Mouse (Mus musculus): ENCODE data around the gene C2cd5. TPM values are rescaled to one million over a fixed set of nuclear protein-coding genes. Genes with fewer than 3 reads are reported as not detected.
A peak's percentile ranks its signal among the peaks of the same experiment; 100 is the strongest.
"Not testable (repeated sequence)": the region's sequence is repeated elsewhere in the genome, so short reads cannot be mapped to it uniquely, and the experiment has no call there.

The C2cd5 gene
- polyA plus RNA-seq, 1 experiment from 2014 or later = 22.8 TPM

- WGBS = 65% methylated on average over 6 of the region's 6 CpGs
- H3K4me3 ChIP-seq (replicated peaks) = no peak overlapping the region
- no peak overlapping the region for H3K9ac ChIP-seq
- H3K9me3 ChIP-seq = no peaks in the 10 kb centered on the region
- no peak for ATAC-seq (ENCODE audit: insufficient read depth, low FRiP score, low read depth)
- H3K4me1 ChIP-seq = no peaks in the 10 kb centered on the region
- H3K27ac ChIP-seq = no peak overlapping the region
- H3K4me2 ChIP-seq = no peak overlapping the region
- no peaks in the 10 kb centered on the region for H3K27me3 ChIP-seq (replicated peaks)
- H3K36me3 ChIP-seq = no peaks in the 10 kb centered on the region
These were observed 111.7 kb downstream of the C2cd5 start for GRCm38 (mm10) chr6:142988231-142988630.

GRCm38 (mm10) chr6:142987616-142988015 is 112.3 kb downstream of the C2cd5 start:
- 68% methylated on average over 6 of the region's 6 CpGs for WGBS
- no peak for ATAC-seq (ENCODE audit: insufficient read depth, low FRiP score, low read depth)
- H3K9me3 ChIP-seq = no peaks in the 10 kb centered on the region

DNA sequence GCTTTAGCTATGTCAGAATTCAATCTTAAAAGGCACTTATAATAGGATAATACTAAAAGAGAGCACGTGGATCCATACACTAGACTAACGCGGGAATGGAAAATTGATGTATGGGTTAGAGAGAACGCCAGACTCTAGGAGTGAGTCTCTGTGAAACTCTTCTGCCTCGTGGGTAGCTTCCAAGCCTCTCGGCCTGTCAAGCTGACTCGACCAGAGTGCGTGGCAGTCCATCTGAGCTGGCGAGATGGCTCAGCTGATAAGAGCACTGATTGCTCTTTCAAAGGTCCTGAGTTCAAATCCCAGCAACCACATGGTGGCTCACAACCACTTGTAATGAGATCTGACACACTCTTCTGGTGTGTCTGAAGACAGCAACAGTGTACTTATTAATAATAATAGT is 113.2 kb downstream of the C2cd5 start:
- not testable (repeated sequence) for H3K4me3 ChIP-seq (replicated peaks); H3K27ac ChIP-seq; H3K27me3 ChIP-seq (replicated peaks); H3K9ac ChIP-seq; H3K4me1 ChIP-seq; H3K36me3 ChIP-seq; ATAC-seq (ENCODE audit: insufficient read depth, low FRiP score, low read depth); H3K9me3 ChIP-seq; H3K4me2 ChIP-seq
- 80% methylated on average over 9 of the region's 9 CpGs for WGBS

More at GRCm38 (mm10) chr6:142987616-142988015, 112.3 kb downstream of the C2cd5 start:
- Histone ChIP-seq H3K27me3 (replicated peaks) (no peaks in the 10 kb centered on the region), H3K4me1 (no peaks in the 10 kb centered on the region), H3K4me2 (no peak overlapping the region), H3K4me3 (replicated peaks) (no peak overlapping the region), H3K36me3 (no peaks in the 10 kb centered on the region), H3K9ac (no peak overlapping the region), H3K27ac (no peak overlapping the region)

DNA sequence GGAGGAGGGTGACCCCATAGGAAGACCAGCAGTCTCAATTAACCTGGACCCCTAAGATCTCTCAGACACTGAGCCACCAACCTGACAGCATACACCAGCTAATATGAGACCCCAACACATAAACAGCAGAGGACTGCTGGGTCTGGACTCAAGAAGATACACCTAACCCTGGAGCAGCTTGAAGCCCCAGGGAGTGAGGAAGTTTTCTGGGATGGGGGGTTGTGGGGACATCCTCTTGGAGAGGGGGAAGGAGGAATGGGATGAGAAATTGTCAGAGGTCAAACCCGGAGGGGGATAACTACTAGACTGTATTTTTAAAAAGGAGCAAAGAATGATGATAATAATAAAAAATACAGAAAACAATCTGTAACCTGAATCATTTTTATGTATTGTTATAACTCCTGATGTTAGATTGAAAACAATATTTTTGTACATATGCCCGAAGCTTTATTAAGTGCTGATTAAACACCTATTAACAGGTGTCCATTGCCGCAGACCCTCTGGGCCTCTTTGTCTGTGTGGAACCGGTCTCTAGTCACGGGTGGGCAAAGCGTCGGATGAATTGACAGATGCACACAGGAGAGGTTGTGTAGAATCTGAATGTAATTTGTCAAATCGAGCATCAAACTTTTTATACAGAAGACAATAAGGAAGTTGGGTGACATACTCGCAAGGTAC is 114.2 kb downstream of the C2cd5 start:
- not testable (repeated sequence) for H3K27me3 ChIP-seq (replicated peaks); ATAC-seq (ENCODE audit: insufficient read depth, low FRiP score, low read depth); H3K36me3 ChIP-seq; H3K4me2 ChIP-seq; H3K4me1 ChIP-seq; H3K9ac ChIP-seq; H3K9me3 ChIP-seq; H3K27ac ChIP-seq; H3K4me3 ChIP-seq (replicated peaks)
- WGBS = 86% methylated on average over 9 of the region's 9 CpGs

DNA sequence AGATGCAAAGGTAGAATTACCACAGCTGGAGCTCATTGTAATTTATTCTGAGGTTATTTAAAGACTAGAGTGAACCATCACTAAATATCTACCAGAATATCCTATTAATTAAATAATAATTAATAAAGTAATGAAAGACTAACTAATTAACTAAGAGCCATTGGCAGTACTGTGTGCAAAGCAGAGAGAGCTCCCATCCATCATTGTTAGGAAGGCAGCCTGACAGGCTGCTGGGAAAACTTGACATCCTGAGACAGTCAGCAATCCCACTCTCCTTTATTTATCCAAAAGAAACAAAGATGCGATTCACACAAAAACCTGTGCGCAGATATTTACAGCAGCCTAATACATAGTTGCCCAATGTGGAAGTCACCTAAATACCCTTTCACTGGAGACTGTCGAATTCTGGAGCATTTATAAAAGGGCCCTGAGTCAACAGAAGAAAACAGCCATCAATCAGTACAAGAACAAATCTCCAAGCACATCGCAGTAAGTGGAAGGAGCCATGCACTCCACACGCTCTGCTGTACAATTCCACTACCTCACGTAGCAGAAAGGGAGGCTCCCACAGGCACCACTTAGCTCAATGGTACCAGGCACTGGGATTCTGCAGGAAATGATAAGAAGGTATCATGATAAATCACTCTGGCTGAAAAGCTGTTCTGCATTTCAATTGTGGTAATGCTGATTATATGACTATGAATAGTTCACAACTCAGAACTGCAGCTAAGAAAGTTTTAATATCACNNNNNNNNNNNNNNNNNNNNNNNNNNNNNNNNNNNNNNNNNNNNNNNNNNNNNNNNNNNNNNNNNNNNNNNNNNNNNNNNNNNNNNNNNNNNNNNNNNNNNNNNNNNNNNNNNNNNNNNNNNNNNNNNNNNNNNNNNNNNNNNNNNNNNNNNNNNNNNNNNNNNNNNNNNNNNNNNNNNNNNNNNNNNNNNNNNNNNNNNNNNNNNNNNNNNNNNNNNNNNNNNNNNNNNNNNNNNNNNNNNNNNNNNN is 120.0 kb downstream of the C2cd5 start:
- H3K9me3 ChIP-seq = no peaks in the 10 kb centered on the region
- WGBS = 15% methylated on average over 6 of the region's 6 CpGs
- ATAC-seq (ENCODE audit: insufficient read depth, low FRiP score, low read depth) = peak; percentile 58; the same call in 1 of the 2 replicates

GRCm38 (mm10) chr6:142977221-142977620 is 122.7 kb downstream of the C2cd5 start:
- H3K9ac ChIP-seq = no peak overlapping the region
- H3K4me2 ChIP-seq = no peak overlapping the region
- no peak overlapping the region for H3K4me3 ChIP-seq (replicated peaks)
- ATAC-seq (ENCODE audit: insufficient read depth, low FRiP score, low read depth) = no peak
- no peaks in the 10 kb centered on the region for H3K9me3 ChIP-seq
- no peaks in the 10 kb centered on the region for H3K27me3 ChIP-seq (replicated peaks)
- H3K36me3 ChIP-seq = no peaks in the 10 kb centered on the region
- H3K4me1 ChIP-seq = no peaks in the 10 kb centered on the region
- WGBS = 48% methylated on average over 1 of the region's 1 CpGs
- H3K27ac ChIP-seq = no peak overlapping the region

More for the DNA sequence above, 120.0 kb downstream of the C2cd5 start:
- Histone ChIP-seq H3K36me3 (no peaks in the 10 kb centered on the region), H3K4me1 (no peaks in the 10 kb centered on the region), H3K9ac (no peak overlapping the region), H3K27me3 (replicated peaks) (no peaks in the 10 kb centered on the region), H3K4me2 (no peak overlapping the region), H3K4me3 (replicated peaks) (no peak overlapping the region), H3K27ac (no peak overlapping the region)

- Histone ChIP-seq H3K36me3 (no peaks in the 10 kb centered on the region), H3K4me1 (no peaks in the 10 kb centered on the region), H3K27ac (no peak overlapping the region), H3K4me3 (replicated peaks) (no peak overlapping the region), H3K9ac (no peak overlapping the region), H3K4me2 (no peak overlapping the region), H3K27me3 (replicated peaks) (no peaks in the 10 kb centered on the region), H3K9me3 (no peaks in the 10 kb centered on the region)
- 83% methylated on average over 7 of the region's 7 CpGs for WGBS
- ATAC-seq (ENCODE audit: insufficient read depth, low FRiP score, low read depth) = no peak
These were observed 126.7 kb downstream of the C2cd5 start for GRCm38 (mm10) chr6:142973289-142973688.

DNA sequence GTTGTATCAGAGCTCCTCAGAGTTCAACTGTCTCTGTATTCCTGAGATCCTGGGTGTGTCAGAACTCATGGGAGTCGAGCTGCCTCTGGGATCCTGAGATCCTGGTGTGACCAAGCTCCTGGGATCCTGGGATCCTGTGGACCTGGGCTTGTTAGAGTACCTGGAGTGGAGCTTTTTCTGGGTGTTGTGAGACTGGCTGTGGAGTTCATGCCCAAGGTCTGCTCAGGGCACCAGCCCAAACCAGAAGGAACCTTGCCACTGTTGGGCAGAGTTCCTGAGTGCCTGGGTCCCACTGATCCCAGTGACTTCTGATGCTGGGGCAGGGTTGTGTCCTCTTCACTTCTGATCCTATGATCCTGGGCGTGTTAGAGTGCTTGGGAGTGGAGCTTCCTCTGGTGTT is 127.7 kb downstream of the C2cd5 start:
- Histone ChIP-seq H3K27ac (no peak overlapping the region), H3K4me1 (no peaks in the 10 kb centered on the region), H3K36me3 (no peaks in the 10 kb centered on the region), H3K9me3 (no peaks in the 10 kb centered on the region), H3K27me3 (replicated peaks) (no peaks in the 10 kb centered on the region), H3K9ac (no peak overlapping the region), H3K4me3 (replicated peaks) (no peak overlapping the region), H3K4me2 (no peak overlapping the region)
- WGBS = 63% methylated on average over 2 of the region's 2 CpGs
- ATAC-seq (ENCODE audit: insufficient read depth, low FRiP score, low read depth) = no peak

DNA sequence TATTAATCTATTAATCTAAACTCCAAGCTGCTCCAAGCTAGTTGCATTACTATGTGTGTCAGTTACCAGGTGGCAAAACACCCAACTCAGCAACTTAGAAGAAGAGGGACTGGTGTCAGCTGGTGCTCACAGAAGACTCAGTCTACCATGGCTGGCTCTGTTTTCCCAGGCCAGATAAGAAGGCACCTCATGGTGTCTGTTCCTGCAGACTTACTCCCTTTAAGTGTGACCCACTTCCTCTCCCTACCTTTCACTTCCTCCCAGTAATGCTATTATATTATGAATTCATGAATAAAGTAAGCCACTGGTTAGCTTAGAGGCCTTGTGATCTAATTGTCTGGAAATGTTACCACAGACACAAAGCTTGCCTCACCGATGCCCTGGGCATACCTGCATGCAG is 132.5 kb downstream of the C2cd5 start:
- H3K4me3 ChIP-seq (replicated peaks) = no peak overlapping the region
- H3K27me3 ChIP-seq (replicated peaks) = peaks cover 12% of the 10 kb centered on the region
- no peak overlapping the region for H3K27ac ChIP-seq
- H3K9ac ChIP-seq = no peak overlapping the region
- H3K36me3 ChIP-seq = no peaks in the 10 kb centered on the region
- no peaks in the 10 kb centered on the region for H3K9me3 ChIP-seq
- no peak for ATAC-seq (ENCODE audit: insufficient read depth, low FRiP score, low read depth)
- 0 out of 2 replicates have a peak, but pooled peaks cover 8% of the 10 kb centered on the region for H3K4me1 ChIP-seq
- H3K4me2 ChIP-seq = no peak overlapping the region
- WGBS = 89% methylated on average over 1 of the region's 1 CpGs

DNA sequence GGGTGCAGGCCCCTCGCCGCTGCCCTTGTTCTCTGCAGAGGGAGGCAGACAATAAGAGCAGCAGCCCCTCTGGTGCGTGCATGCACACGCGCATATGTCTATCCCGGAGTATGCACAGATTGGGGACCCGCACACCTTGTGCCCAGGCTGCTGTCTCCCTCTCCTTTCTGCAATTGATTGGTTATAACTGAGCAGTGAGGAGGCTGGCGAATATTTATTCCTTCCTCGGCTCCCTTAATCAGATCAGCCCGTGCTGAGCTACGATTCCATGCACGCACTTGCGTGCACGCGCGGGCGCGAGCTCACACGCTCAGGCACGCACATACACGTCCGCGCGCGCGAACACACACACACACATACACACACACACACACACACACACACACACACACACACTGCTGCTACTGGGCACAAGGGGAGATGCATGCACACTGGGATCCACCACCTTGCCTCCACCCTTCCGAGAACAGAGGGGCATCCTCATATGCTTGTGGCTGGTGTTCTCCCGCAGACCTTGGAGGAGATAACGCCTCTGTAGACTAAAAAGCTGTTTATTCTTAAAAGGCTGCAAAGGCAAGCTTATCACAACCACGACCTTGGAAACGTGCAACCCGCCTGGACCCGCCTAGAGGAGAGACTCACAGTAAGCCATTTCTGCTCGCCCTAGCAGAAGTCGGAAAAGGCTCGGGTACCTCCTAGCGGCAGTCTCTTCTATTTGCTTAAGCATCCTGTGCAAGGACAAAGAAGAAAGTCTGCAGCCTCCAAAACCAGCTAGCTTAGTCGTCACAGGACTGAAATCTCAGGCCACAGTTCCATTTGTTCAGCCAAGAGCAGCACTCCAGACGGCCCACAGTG is 135.2 kb downstream of the C2cd5 start:
- Histone ChIP-seq H3K27me3 (replicated peaks) (peaks cover 13% of the 10 kb centered on the region), H3K4me2 (peak overlapping the region; percentile 95), H3K4me3 (replicated peaks) (peak overlapping the region; percentile 56), H3K9ac (0 out of 2 replicates have a peak overlapping the region, but pooled peaks have one; percentile 6), H3K27ac (peak overlapping the region; percentile 44; the same call in 1 of the 2 replicates), H3K9me3 (no peaks in the 10 kb centered on the region), H3K36me3 (no peaks in the 10 kb centered on the region), H3K4me1 (0 out of 2 replicates have a peak, but pooled peaks cover 8% of the 10 kb centered on the region)
- peak; percentile 79; the same call in 1 of the 2 replicates for ATAC-seq (ENCODE audit: insufficient read depth, low FRiP score, low read depth)
- WGBS = under 1% methylated on average over 39 of the region's 39 CpGs

GRCm38 (mm10) chr6:142964076-142964530 is 135.8 kb downstream of the C2cd5 start, which contains the start of gene St8sia1:
St8sia1 (minus strand) TSS chr6:142964452.
- H3K4me2 ChIP-seq = peak within 1 kb of the TSS; percentile 95
- ATAC-seq (ENCODE audit: insufficient read depth, low FRiP score, low read depth) = peak; percentile 28; the same call in 1 of the 2 replicates
- H3K36me3 ChIP-seq = no peaks in the 10 kb centered on the region
- H3K4me3 ChIP-seq (replicated peaks) = peak within 1 kb of the TSS; percentile 56
- H3K27ac ChIP-seq = peak within 1 kb of the TSS; percentile 44; the same call in 1 of the 2 replicates
- H3K9me3 ChIP-seq = no peaks in the 10 kb centered on the region
- peaks cover 13% of the 10 kb centered on the region for H3K27me3 ChIP-seq (replicated peaks)
- H3K9ac ChIP-seq = 0 out of 2 replicates have a peak within 1 kb of the TSS, but pooled peaks have one; percentile 6
- WGBS = under 1% methylated on average over 45 of the region's 45 CpGs
- H3K4me1 ChIP-seq = 0 out of 2 replicates have a peak, but pooled peaks cover 8% of the 10 kb centered on the region

Measured in stomach, embryonic 15.5 days (tissue).